Mouse (Mus musculus) C3H10T1/2 (cell line): ENCODE measurements around the gene Gpr85. TPM values are rescaled to one million over a fixed set of nuclear protein-coding genes. Genes with fewer than 3 reads are reported as not detected.

ENCODE experiments used
- polyA plus RNA-seq, 2 experiments: library from polyadenylated mRNA; unstranded; fragments of >200 nt; fragmentation: generic; extraction: Trizol; gene quantifications; one replicate each; pipeline ENCODE4 v1.2.1; 2012; ENCODE audit warnings: missing spikeins in 2 of 2

The Gpr85 gene
- 1 to 10 TPM in 1 of 2 experiments, under 1 TPM in 1; 0.69 to 1.6 TPM for polyA plus RNA-seq

GRCm38 (mm10) chr6:13839345-13840054 is at the start of gene Gpr85:
Gpr85 (minus strand) TSS chr6:13839942.

DNA sequence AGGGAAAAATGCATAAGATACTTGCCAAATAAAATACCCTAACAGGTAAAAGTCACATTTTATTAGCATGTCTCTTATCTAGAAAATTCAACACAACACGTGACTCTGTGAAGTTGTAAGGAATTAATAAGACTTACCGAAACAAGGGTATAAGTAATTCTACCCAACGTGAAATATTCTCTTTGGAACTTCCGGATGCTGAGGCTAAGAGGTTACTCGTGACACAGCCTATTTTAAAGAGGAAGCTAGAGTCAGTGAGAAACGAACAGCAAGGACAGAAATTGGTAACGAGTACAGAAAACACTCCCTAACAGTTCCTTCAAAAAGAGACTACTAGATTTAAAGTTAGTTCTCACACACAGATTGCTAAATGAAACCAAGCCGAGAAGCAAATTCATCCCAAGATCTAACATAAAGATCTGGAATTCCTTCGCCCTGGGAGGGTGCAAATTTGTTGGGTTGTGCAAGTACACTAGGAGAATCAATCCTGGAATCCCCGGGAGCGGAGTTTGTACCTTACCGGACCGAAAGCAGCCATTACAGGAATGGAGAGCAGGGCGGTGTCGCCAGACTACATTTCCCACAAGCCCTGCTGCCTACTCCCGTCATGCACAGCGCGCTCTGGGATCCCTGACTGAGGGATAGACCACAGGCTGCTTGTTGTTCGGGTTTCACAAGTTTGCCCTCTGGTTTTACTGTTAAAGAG is 31.3 kb upstream of the Gpr85 start, which contains the start of gene 2610001J05Rik:
Gene 2610001J05Rik (minus strand): TSS at position 600 of the 706 bp plus-strand sequence.

Other genes with a start within 250 kb of the Gpr85 start
- gene Tmem168, start 231.8 kb downstream of the Gpr85 start, polyA plus RNA-seq: 1 to 10 TPM in 1 of 2 experiments, under 1 TPM in 1; 0.49 to 4.6 TPM
- gene Bmt2, start 162.0 kb downstream of the Gpr85 start, polyA plus RNA-seq: 1 to 10 TPM in 1 of 2 experiments, under 1 TPM in 1; 0.16 to 1.5 TPM
- gene 2610001J05Rik, start 31.6 kb upstream of the Gpr85 start, polyA plus RNA-seq: 10 to 100 TPM; 27.9 to 46.1 TPM